Mouse (Mus musculus) frontal cortex, postnatal 36 days (tissue): ENCODE results near the gene Ap1g2.
A peak's percentile ranks its signal among the peaks of the same experiment; 100 is the strongest.

ENCODE experiments used
- DNase-seq, 2 experiments: peaks; one replicate each; pipeline ENCODE4 v3.0.0; 2022; ENCODE audit warnings: low spot score in 2 of 2

The Ap1g2 gene

GRCm38 (mm10) chr14:55059931-55060330, 46.5 kb downstream of the Ap1g2 start:
- DNase-seq, result no peak

DNA sequence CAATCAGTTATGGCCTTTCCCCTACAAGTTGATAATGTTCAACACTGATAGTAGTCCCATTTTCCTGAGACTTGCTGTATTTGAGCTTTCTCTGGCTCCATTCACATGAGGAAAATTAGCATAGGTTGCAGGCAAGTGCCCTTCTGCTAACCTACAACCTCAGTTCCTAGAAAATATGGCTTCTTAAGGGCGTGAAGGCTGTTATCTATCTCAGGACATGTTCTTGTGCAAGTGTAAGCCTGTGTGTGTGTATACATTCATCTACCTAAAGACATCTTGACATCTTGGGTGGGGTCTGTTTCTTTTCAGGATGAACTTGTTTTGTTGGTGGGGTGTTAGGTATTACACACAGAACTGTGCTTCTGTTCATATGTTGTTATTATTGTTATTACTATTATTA, 47.4 kb downstream of the Ap1g2 start:
- no peak for DNase-seq

GRCm38 (mm10) chr14:55055167-55055834, 51.1 kb downstream of the Ap1g2 start:
- peak; percentile 90 to 92 for DNase-seq

DNA sequence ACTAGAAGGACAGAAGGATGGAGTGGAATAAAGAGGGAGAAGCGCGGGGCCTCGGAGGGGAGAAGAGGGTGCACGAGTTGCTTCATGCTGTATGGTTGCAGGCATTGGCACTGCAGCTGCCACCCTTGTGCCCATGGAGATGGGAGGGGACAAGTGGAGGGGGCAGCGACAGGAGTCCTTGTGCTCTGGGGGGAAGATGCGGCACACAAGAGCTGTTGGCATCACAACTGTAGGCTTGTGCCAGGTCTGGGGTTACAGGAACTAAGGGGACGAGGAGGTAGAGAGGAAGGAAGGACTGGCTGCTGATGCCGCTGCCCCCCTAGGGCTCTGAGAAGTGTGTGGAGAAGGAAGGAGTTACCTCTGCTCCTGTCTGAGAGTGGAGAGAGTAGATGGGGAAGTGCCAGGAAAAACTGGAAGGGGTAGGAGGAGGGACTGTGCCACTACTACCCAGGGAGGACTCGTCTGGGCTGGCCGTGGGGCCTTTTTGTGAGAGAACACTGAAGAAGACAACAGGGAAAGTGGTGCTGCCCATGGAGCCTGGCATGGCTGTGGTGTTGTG, 52.1 kb downstream of the Ap1g2 start:
- DNase-seq, result no peak

DNA sequence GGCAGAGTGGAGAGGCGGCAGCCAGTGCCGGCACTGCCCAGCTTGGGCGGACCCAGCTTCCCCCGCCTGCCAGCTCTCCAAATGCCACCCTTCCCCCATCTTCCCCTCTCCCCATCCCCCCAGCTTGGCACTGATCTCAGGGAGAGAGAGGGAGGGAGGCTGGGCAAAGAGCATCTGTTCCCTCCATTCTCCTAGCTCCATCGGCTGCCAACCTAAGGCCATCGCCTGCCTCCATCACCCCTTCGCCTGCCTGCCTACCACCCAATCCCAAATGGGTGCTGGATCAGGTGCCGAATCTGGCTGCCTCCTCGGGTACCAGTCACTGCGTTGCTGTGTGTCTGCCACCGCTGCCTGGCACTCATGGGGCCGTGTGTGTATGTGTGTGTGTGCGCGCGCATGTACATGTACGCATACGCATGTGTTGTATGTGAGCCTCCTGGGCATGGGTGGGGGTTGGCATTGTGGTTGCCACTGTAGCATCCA, 52.6 kb downstream of the Ap1g2 start:
- DNase-seq, result peak; percentile 81 to 89

GRCm38 (mm10) chr14:55053050-55053449, 53.3 kb downstream of the Ap1g2 start:
- no peak for DNase-seq

DNA sequence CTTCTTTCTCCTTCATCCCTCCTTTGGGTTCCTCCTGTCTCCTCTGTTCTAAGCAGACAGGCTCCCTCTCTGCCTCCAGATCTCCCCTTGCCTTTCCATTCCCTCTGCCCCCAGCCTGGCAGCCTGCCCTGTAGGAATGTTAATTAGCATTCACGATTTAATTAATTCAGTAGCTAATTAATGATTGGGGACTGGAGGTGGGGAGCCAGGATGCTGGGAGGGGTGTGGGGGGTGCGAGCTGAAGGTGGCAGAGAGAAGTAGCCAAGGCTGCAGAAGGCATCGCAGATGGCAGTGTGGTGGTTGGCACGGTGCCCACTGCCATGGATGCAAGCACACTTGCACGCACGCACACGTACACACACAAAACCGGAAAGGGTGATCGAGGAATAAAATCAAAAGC, 53.9 kb downstream of the Ap1g2 start:
- peak; percentile 78 to 81 for DNase-seq
